Mouse (Mus musculus) lung, embryonic 16.5 days (tissue): ENCODE data around the gene Echdc2. TPM values are rescaled to one million over a fixed set of nuclear protein-coding genes. Genes with fewer than 3 reads are reported as not detected.

ENCODE experiments used
- ATAC-seq: fragments of 200-750 bp; cut with Nextera tagmentation; 2 replicates; pipeline ENCODE4 v1.8.0; 2017; ENCODE audit warnings: low read depth, mild to moderate bottlenecking, moderate library complexity
- H3K27ac ChIP-seq: fragments of 300-500 bp; sonication (generic); 2 replicates; pipeline ENCODE4 v1.5.1; 2014; ENCODE audit warnings: mild to moderate bottlenecking, control low read depth, low read length
- H3K27me3 ChIP-seq: fragments of 300-500 bp; sonication (generic); 2 replicates; pipeline ENCODE4 v1.6.1; 2014; ENCODE audit warnings: low read depth, low read length, mixed read lengths; ENCODE audit not compliant: control insufficient read depth, insufficient read depth
- H3K36me3 ChIP-seq: fragments of 300-500 bp; sonication (generic); 2 replicates; pipeline ENCODE4 v1.6.1; 2014; ENCODE audit warnings: low read length; ENCODE audit not compliant: control insufficient read depth, insufficient read depth
- H3K4me1 ChIP-seq: fragments of 300-500 bp; sonication (generic); replicated peaks from 2 replicates; pipeline ENCODE4 v1.6.1; 2014; ENCODE audit warnings: low read length, mixed read lengths; ENCODE audit not compliant: control insufficient read depth, insufficient read depth
- H3K4me2 ChIP-seq: fragments of 300-500 bp; sonication (generic); 2 replicates; pipeline ENCODE4 v1.6.1; 2014; ENCODE audit warnings: low read depth, low read length, control low read depth
- H3K4me3 ChIP-seq: fragments of 300-500 bp; sonication (generic); 2 replicates; pipeline ENCODE4 v1.5.1; 2014; ENCODE audit warnings: mild to moderate bottlenecking, low read length, control low read depth
- H3K9ac ChIP-seq: fragments of 300-500 bp; sonication (generic); 2 replicates; pipeline ENCODE4 v1.6.1; 2014; ENCODE audit warnings: low read length, control low read depth
- H3K9me3 ChIP-seq: fragments of 300-500 bp; sonication (generic); 2 replicates; pipeline ENCODE4 v1.6.1; 2016; ENCODE audit warnings: low read length; ENCODE audit not compliant: control insufficient read depth
- WGBS: fragments of 180-500 bp; shearing (Covaris S2); extraction: QIAGEN DNeasy Blood & Tissue Kit; methylation state at CpG from one replicate; pipeline ENCODE4 v1.1.7; 2014; 5-methylcytosine and 5-hydroxymethylcytosine counted together
- polyA plus RNA-seq: library from polyadenylated mRNA; unstranded; fragments of >200 nt; fragmentation: Nextera tagmentation; extraction: Ambion mirVana; gene quantifications from 2 replicates; pipeline ENCODE4 v1.2.1, GENCODE M21; 2015

The Echdc2 gene
- polyA plus RNA-seq, 1 experiment from 2014 or later, result 50.5 TPM

DNA sequence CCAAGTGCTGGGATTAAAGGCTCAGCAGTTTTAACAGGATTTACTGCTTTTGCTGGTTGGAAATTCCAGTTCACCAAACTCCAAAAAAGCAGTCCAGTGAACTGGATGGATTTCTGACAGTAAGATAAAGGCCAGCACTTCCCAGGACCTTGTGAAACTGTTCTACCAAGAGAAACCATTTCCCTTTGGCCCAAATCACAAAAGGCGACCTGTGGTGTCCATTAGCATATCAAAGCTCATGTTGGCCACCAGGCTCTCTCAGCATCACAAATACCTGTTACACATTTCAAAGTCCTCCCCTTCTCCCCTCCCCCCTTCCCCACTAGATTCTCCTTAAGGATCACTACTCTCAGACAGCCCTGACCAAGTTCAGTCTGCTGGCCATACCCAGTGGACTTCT lies 17.0 kb downstream of the Echdc2 start:
- no peaks in the 10 kb centered on the region for H3K27me3 ChIP-seq
- ATAC-seq, result no peak
- H3K4me3 ChIP-seq, result no peak overlapping the region
- 55% methylated on average over 1 of the region's 1 CpGs for WGBS
- no peak overlapping the region for H3K27ac ChIP-seq
- H3K9me3 ChIP-seq, result no peaks in the 10 kb centered on the region
- no peaks in the 10 kb centered on the region for H3K4me1 ChIP-seq
- H3K9ac ChIP-seq, result no peak overlapping the region
- peaks cover 1% of the 10 kb centered on the region; the same call in 1 of the 2 replicates for H3K36me3 ChIP-seq
- no peak overlapping the region for H3K4me2 ChIP-seq

DNA sequence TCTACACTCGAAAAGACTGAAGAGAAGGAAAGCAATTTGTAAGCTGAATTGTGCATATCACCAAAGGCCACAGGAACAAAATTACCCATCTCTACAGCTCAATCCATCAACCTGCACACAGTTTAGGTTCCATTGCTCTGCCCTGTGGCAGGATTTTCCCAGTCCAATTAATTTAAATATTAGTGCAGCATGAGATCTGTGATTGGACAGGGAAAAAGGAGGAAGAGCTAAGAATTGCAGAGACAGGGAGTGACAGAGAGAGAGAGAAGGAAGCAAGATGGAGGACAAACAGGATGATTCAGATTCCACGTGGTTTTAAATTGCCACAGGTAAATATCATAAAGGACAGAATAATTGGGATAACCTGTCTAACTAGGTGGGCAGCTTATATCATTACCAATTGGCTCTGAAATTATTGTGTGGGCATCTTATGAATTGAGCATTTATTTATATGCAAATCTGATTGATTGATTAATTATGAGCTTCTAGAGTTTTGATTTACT lies 27.6 kb downstream of the Echdc2 start:
- Histone ChIP-seq H3K36me3 (no peaks in the 10 kb centered on the region), H3K4me3 (no peak overlapping the region), H3K9ac (no peak overlapping the region), H3K27ac (no peak overlapping the region), H3K9me3 (no peaks in the 10 kb centered on the region), H3K27me3 (no peaks in the 10 kb centered on the region), H3K4me1 (no peaks in the 10 kb centered on the region), H3K4me2 (no peak overlapping the region)
- no peak for ATAC-seq
- WGBS, result 53% methylated on average over 2 of the region's 2 CpGs

DNA sequence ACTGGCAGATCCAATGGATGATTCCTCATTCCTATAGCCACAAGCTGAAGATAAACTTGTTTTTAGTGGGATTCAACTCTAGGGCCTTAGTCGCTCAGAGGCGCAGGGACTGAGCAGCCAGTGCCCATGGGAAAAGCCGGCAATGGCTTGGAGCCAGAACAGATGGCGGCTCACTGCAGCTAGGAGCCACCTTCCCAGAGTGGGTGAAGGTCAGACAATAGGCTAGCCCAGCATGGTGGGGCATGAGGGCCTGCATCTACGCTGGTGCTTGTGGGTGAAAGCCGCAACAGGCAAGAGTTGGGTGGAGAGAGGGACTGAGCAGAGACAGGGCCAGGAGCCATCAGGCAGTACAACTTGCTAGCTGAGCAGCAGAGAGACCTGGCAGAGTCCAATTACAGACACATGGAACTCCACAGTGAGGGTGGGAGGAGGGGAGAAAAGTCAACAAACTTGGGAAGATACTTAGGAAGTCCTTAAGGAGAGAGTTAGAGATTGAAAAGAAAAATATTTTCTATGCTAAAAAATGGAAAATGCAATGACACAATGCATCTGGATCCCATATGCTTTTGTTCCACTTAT lies 31.1 kb downstream of the Echdc2 start:
- H3K4me3 ChIP-seq, result no peak overlapping the region
- no peaks in the 10 kb centered on the region for H3K9me3 ChIP-seq
- H3K4me2 ChIP-seq, result no peak overlapping the region
- WGBS, result 52% methylated on average over 6 of the region's 6 CpGs
- no peak overlapping the region for H3K9ac ChIP-seq
- no peak overlapping the region for H3K27ac ChIP-seq
- H3K36me3 ChIP-seq, result no peaks in the 10 kb centered on the region
- H3K27me3 ChIP-seq, result no peaks in the 10 kb centered on the region
- no peak for ATAC-seq
- H3K4me1 ChIP-seq, result no peaks in the 10 kb centered on the region

DNA sequence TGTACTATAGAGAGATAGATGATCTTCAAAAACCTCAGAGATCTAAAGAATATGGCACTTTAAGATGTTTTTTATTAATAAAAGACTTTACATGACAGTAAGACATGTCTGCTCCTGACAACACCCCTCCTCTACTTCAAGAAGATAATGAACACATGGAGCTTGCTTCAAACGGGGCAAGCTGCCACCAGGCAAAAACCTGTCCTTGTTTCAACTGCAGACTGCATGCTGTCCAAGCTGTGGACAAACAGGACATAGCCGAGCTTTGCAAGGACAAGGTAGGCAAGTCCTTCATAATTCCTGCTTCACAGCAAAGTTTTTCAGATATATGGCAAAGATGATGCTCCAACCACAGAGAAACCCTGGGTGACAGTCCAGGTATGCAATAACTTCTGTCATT lies 34.0 kb downstream of the Echdc2 start:
- 56% methylated on average over 2 of the region's 2 CpGs for WGBS
- no peak for ATAC-seq
- no peaks in the 10 kb centered on the region for H3K4me1 ChIP-seq
- H3K27ac ChIP-seq, result no peak overlapping the region
- H3K27me3 ChIP-seq, result no peaks in the 10 kb centered on the region
- H3K9ac ChIP-seq, result no peak overlapping the region
- no peak overlapping the region for H3K4me2 ChIP-seq
- H3K9me3 ChIP-seq, result no peaks in the 10 kb centered on the region
- no peak overlapping the region for H3K4me3 ChIP-seq
- H3K36me3 ChIP-seq, result no peaks in the 10 kb centered on the region

DNA sequence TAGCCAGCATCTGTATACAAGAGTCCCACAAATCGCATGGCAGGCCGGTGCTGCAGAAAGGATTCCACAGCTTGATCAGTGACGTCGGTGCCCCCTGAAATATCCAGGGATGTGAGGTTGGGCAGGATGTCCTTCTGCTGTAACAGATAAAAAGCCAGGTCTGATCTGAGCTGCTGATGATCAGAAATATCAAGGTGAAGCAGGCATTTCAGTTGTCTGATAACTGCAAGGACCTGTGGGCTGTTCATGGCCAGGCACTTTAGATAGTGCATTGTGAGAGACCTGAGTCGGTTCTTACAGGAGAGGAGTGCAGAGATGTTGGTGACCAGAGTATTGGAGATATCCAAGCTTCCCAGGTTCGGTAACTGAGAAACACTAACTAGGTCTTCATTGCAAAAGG lies 39.4 kb downstream of the Echdc2 start:
- no peak for ATAC-seq

DNA sequence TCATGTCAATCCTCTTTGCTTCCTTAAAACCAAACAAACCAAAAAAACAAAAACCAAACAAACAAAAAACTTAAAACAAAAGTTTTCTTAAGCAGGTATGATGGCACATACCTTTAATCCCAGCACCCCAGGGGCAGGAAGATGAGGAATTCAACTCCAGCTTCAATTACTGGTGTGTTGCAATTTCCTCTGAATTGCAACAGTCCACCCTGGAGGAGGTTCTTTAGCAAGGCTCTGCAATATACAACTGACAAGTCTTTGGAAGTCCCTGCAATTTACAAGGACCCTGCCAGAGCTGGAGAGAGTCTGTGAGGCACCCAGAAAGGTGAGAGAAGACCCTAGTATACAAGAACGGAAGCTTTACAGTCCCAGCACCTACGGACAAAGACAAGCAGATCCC lies 47.8 kb downstream of the Echdc2 start:
- WGBS, result 78% methylated on average over 2 of the region's 2 CpGs

More for the DNA sequence above, 39.4 kb downstream of the Echdc2 start:
- no peak overlapping the region for H3K9ac ChIP-seq
- no peaks in the 10 kb centered on the region for H3K36me3 ChIP-seq
- H3K27me3 ChIP-seq, result no peaks in the 10 kb centered on the region
- H3K9me3 ChIP-seq, result no peaks in the 10 kb centered on the region
- H3K27ac ChIP-seq, result no peak overlapping the region
- no peaks in the 10 kb centered on the region for H3K4me1 ChIP-seq
- 80% methylated on average over 6 of the region's 6 CpGs for WGBS
- no peak overlapping the region for H3K4me3 ChIP-seq
- H3K4me2 ChIP-seq, result no peak overlapping the region

DNA sequence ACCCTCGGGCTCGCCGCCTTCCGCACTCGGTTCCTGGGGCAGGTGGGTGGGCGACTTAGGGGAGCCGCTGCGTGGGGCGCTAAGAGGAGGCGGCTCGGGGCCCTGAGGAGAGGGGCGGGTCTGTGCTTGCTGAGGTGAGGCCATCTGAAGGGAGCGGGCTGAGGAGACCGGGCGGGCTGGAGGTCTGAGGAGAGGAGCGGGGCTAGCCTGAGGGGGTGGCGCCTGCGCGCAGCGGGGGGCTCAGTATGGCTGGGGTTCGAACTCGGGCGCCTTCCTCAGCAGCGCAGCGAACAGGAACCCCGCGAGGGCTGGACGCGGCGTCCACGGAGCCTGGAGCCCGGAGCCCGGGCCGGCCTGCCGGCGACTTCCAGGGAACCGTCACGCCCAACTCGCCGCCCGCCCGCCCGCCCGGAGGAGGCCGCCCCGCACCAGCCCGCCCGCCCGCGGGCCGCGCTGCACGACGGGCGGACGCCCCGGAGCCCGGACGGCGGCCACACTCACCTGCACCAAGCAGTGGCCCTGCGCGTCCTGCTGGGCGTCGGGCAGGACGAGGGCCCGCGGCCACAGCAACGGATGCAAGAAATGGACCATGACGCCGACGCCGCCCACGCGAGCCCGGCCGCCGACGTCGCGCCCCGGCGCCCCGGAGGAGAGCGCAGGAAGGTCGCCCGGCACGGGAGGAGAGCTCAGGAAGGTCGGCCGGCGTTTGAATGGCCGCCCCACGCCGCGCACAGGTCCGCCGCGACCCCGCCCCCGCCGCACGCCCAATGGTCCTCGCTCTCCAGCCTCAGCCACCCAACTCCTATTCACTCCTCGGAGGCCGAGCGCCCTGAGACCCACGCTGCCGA lies 52.3 kb downstream of the Echdc2 start, which contains the start of gene Zyg11a:
Zyg11a (minus strand) TSS at position 717 of the 848 bp plus-strand sequence.
- Histone ChIP-seq H3K9me3 (no peaks in the 10 kb centered on the region), H3K36me3 (no peaks in the 10 kb centered on the region), H3K4me3 (peak within 1 kb of the TSS; percentile 58), H3K27me3 (peaks cover 19% of the 10 kb centered on the region; the same call in 1 of the 2 replicates), H3K4me2 (peak within 1 kb of the TSS; percentile 81), H3K9ac (peak within 1 kb of the TSS; percentile 47), H3K4me1 (peaks cover 3% of the 10 kb centered on the region; the same call in 1 of the 2 replicates), H3K27ac (no peak within 1 kb of the TSS)
- ATAC-seq, result peak; percentile 77
- 1% methylated on average over 99 of the region's 107 CpGs for WGBS

More for the DNA sequence above, 47.8 kb downstream of the Echdc2 start:
- no peak overlapping the region for H3K9ac ChIP-seq
- H3K4me1 ChIP-seq, result peaks cover 3% of the 10 kb centered on the region; the same call in 1 of the 2 replicates
- H3K27ac ChIP-seq, result no peak overlapping the region
- H3K4me2 ChIP-seq, result no peak overlapping the region
- peaks cover 13% of the 10 kb centered on the region; the same call in 1 of the 2 replicates for H3K27me3 ChIP-seq
- H3K4me3 ChIP-seq, result no peak overlapping the region
- H3K9me3 ChIP-seq, result no peaks in the 10 kb centered on the region
- ATAC-seq, result no peak
- H3K36me3 ChIP-seq, result no peaks in the 10 kb centered on the region

DNA sequence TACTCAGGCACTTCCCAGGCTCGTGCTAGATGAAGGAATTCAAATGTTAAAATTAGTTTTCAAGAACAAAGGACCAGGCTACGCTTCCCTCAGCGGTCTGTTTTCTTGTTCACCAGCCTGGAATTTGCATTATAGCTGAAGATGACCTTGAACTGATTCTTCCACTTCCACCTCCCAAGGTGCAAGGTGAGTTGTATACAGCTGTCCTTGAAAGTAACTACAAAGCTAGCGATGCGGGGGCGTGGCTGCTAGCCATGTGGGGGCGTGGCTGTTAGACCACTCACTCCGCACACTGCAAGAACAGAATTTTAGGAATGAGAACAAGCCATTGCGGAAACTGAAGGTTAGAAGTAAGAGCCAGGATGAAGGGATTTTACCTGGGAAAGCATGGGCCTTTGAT lies 53.8 kb downstream of the Echdc2 start:
- 7% methylated on average over 9 of the region's 9 CpGs for WGBS
- H3K4me3 ChIP-seq, result no peak overlapping the region
- H3K36me3 ChIP-seq, result no peaks in the 10 kb centered on the region
- H3K9me3 ChIP-seq, result no peaks in the 10 kb centered on the region
- no peak overlapping the region for H3K9ac ChIP-seq
- ATAC-seq, result 0 out of 2 replicates have a peak, but pooled peaks have one; percentile 24
- H3K4me2 ChIP-seq, result no peak overlapping the region
- peaks cover 19% of the 10 kb centered on the region; the same call in 1 of the 2 replicates for H3K27me3 ChIP-seq
- H3K27ac ChIP-seq, result no peak overlapping the region
- peaks cover 3% of the 10 kb centered on the region; the same call in 1 of the 2 replicates for H3K4me1 ChIP-seq

DNA sequence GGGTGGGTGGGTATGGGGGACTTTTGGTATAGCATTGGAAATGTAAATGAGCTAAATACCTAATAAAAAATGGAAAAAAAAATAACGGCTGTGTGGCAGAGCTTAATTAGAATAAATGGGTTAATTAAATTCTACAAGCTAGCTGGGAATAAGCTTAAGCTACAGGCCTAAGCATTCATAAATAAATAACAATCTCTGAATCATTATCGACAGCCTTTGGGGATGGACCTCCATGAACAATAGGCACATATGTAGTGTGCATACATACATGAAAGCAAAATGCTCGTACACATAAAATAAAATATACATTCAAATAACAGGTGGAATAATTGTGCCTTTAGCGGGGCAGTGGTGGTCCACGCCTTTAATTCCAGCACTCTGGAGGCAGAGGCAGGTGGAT lies 57.3 kb downstream of the Echdc2 start:
- H3K4me1 ChIP-seq, result peaks cover 3% of the 10 kb centered on the region; the same call in 1 of the 2 replicates
- WGBS, result 93% methylated on average over 5 of the region's 5 CpGs

More for the DNA sequence above, 57.3 kb downstream of the Echdc2 start:
- no peak overlapping the region for H3K4me2 ChIP-seq
- H3K9ac ChIP-seq, result no peak overlapping the region
- peaks cover 11% of the 10 kb centered on the region; the same call in 1 of the 2 replicates for H3K27me3 ChIP-seq
- no peak overlapping the region for H3K27ac ChIP-seq
- no peak for ATAC-seq
- H3K36me3 ChIP-seq, result no peaks in the 10 kb centered on the region
- no peaks in the 10 kb centered on the region for H3K9me3 ChIP-seq
- no peak overlapping the region for H3K4me3 ChIP-seq
